In the genomic region with DNA sequence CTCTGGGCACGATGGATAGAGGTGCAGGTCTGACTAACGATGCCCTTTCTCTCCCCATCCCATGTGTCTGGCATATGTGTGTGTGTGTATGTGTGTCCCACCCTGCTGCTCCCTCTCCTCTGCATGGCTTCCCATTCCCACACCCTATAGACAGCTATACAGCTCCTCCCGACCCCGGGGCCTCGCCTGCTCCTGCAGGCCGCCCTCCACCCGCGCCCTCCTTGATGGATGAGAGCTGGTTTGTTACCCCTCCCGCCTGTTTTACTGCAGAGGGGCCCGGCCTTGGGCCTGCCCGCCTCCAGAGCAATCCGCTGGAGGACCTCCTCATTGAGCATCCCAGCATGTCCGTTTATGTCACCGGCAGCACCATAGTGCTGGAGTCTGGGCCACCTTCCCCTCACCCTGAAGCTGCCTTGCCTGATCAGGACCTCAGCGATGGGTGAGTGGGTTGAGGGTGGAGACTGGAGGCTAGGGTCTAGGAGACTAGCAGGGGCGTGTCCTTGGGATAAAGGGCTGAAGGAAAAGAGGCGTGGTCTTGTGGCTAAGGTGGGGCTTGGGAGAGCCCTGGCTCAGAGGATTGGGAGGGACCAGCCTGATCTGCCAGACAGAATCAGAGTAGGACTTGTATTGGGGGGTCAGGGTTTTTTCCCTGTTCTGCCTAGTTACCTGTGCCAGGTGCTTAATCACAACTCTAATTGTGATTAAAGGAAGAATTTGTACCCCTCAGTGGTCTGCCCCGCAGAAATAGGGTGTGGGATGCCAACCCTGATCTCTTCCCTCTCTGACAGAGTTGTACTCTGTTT, we compare ENCODE assay signal across 8 mouse cellular contexts. TPM values are rescaled to one million over a fixed set of nuclear protein-coding genes. Genes with fewer than 3 reads are reported as not detected.
DNase-seq lines count a peak whose midpoint lies in the region; ATAC-seq and TF ChIP-seq lines count a peak whose summit lies in the region.

No protein-coding gene starts in this region.

- 0 out of 2 replicates have a peak overlapping the region, but pooled peaks have one; percentile 7 for H3K9ac ChIP-seq in heart, embryonic 12.5 days
- no peak overlapping the region for H3K9ac ChIP-seq in heart, adult 2 months (ENCODE audit: low read depth, low read length)

- no peak for ATAC-seq in heart, embryonic 12.5 days (ENCODE audit: insufficient number of reproducible peaks, low FRiP score)

- peaks cover 37% of the 10 kb centered on the region for H3K4me1 ChIP-seq in heart, embryonic 12.5 days (replicated peaks)
- peaks cover 10% of the 10 kb centered on the region for H3K4me1 ChIP-seq in heart, adult 2 months (ENCODE audit: control insufficient read depth, insufficient read depth, low read length)
- peaks cover 28% of the 10 kb centered on the region for H3K4me1 ChIP-seq in limb, embryonic 10.5 days

- H3K4me3 ChIP-seq in heart, embryonic 12.5 days, result no peak overlapping the region
- no peak overlapping the region for H3K4me3 ChIP-seq in heart, adult 2 months
- H3K4me3 ChIP-seq in limb, embryonic 10.5 days, result no peak overlapping the region; the same call in 1 of the 2 replicates

- TF ChIP-seq POLR2A in heart, adult 2 months (IDR thresholded peaks at IDR 0.05; ENCODE audit: insufficient read depth, low read depth, low read length), result no peak

- no peaks in the 10 kb centered on the region for H3K79me2 ChIP-seq in heart, adult 2 months (replicated peaks; ENCODE audit: control insufficient read depth, insufficient read depth, low read length)

- no peak for TF ChIP-seq EP300 in heart, adult 2 months (IDR thresholded peaks at IDR 0.05; ENCODE audit: insufficient read depth, low read depth, low read length)

- H3K4me2 ChIP-seq in heart, embryonic 12.5 days, result no peak overlapping the region

- no peaks in the 10 kb centered on the region for H3K9me3 ChIP-seq in heart, embryonic 12.5 days (replicated peaks)
- no peaks in the 10 kb centered on the region for H3K9me3 ChIP-seq in limb, embryonic 10.5 days (replicated peaks)

- H3K27me3 ChIP-seq in heart, embryonic 12.5 days (replicated peaks), result no peaks in the 10 kb centered on the region
- H3K27me3 ChIP-seq in heart, adult 2 months (ENCODE audit: control insufficient read depth, insufficient read depth, low read length), result no peaks in the 10 kb centered on the region
- H3K27me3 ChIP-seq in limb, embryonic 10.5 days (ENCODE audit: low read depth, poor library complexity, severe bottlenecking), result peaks cover 24% of the 10 kb centered on the region

- H3K36me3 ChIP-seq in heart, embryonic 12.5 days, result peaks cover 52% of the 10 kb centered on the region
- H3K36me3 ChIP-seq in heart, adult 2 months (ENCODE audit: control insufficient read depth, insufficient read depth, low read length), result peaks cover 28% of the 10 kb centered on the region
- H3K36me3 ChIP-seq in limb, embryonic 10.5 days, result peaks cover 55% of the 10 kb centered on the region

- no peak for DNase-seq in heart, adult 2 months
- DNase-seq in thymus, postnatal 4 days, result peak; percentile 21
- no peak for DNase-seq in thymus, adult 18-20 months
- no peak for DNase-seq in limb, embryonic 10.5 days (ENCODE audit: low spot score)
- DNase-seq in spleen, postnatal 14 days (ENCODE audit: low spot score in 2 of 2), result no peak
- DNase-seq in spleen, postnatal 4 days (ENCODE audit: low spot score in 2 of 2), result no peak
- no peak for DNase-seq in lung, postnatal 4 days

- H3K27ac ChIP-seq in heart, embryonic 12.5 days (ENCODE audit: poor library complexity, severe bottlenecking), result no peak overlapping the region
- H3K27ac ChIP-seq in heart, adult 2 months, result no peak overlapping the region
- H3K27ac ChIP-seq in limb, embryonic 10.5 days, result peak overlapping the region; percentile 2; the same call in 1 of the 2 replicates

- intact Hi-C loops in heart, adult 2 months (cut with DNase I), result loop anchor here (2.0 to 5.0 kb wide), 2 partner anchors 89 to 109 kb away; a partner anchor contains a TSS

- no peak for TF ChIP-seq CTCF in heart, adult 2 months (IDR thresholded peaks at IDR 0.05)

- WGBS in heart, embryonic 12.5 days, result 61% methylated on average over 18 of the region's 18 CpGs
- WGBS in heart, adult 2 months, result 72% methylated on average over 18 of the region's 18 CpGs
- WGBS in limb, embryonic 10.5 days, result 40% methylated on average over 18 of the region's 18 CpGs

RNA-seq across cellular contexts. Expression of a gene that starts 5.1 kb away (rescaled TPM):
- 137 and 138 TPM in 2 replicates for polyA plus RNA-seq in heart, embryonic 12.5 days (2016; fragmentation: Nextera tagmentation; extraction: Ambion mirVana)
- total RNA-seq in heart, adult 2 months (2021), result 100 to 1,000 TPM; 457 to 512 TPM
- polyA plus RNA-seq in heart, adult 2 months (2012; rRNA removed), result 410 and 615 TPM in 2 replicates
- 15.2 and 23.5 TPM in 2 replicates for polyA plus RNA-seq in limb, embryonic 10.5 days (2016; fragmentation: Nextera tagmentation; extraction: Ambion mirVana)

RNA-seq across cellular contexts. Expression of a gene that starts 28.7 kb away (rescaled TPM):
- 56.1 and 56.2 TPM in 2 replicates for polyA plus RNA-seq in heart, embryonic 12.5 days (2016; fragmentation: Nextera tagmentation; extraction: Ambion mirVana)
- total RNA-seq in heart, adult 2 months (2021), result 10 to 100 TPM; 26.2 to 26.6 TPM
- 44.8 and 73.8 TPM in 2 replicates for polyA plus RNA-seq in heart, adult 2 months (2012; rRNA removed)
- polyA plus RNA-seq in limb, embryonic 10.5 days (2016; fragmentation: Nextera tagmentation; extraction: Ambion mirVana), result 51.7 and 53.9 TPM in 2 replicates
